In the genomic region with DNA sequence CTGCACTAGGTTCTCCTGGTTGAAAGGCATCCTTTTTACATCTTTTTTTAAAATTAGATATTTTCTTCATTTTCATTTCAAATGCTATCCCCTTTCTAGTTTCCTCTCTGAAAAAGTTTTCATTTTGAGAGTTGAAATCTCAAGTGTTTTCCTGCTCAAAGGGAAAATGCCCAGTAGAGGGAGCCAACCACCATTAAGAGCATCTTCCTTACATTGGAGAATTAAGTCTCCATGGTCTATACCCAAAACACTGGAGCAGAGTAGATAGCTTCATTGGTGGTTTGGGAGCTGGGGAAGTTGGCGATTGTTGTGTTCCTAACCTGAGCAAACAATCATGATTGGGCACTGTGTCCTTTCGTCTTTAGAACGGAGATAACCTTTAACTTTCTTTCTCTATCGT, we compare ENCODE assay signal across 8 mouse cellular contexts.
DNase-seq lines count a peak whose midpoint lies in the region; ATAC-seq lines count a peak whose summit lies in the region.

No protein-coding gene starts in this region.

- ATAC-seq in inflammation-experienced regulatory T-cells, adult 6 months = no peak

- peak; percentile 16 for DNase-seq in kidney, adult 18-20 months
- DNase-seq in kidney, adult 11 months = no peak
- peak; percentile 6 for DNase-seq in MN1 (ENCODE audit: low spot score)
- DNase-seq in cerebellum, adult 8-10 months = peak; percentile 46
- DNase-seq in kidney, postnatal 4 days = peak; percentile 28 to 44
- peak; percentile 26 for DNase-seq in right cerebral cortex, postnatal 14 days
- no peak for DNase-seq in heart, adult 11 months

Comparison
In these comparisons a context has a peak if more than half of its experiments do, and no peak if none do; other contexts are left out.
1. DNase-seq: peak in kidney, adult 18-20 months (single experiment), MN1 (single experiment), cerebellum, adult 8-10 months (single experiment), kidney, postnatal 4 days (2 of 2) and right cerebral cortex, postnatal 14 days (single experiment); none in kidney, adult 11 months (single experiment) and heart, adult 11 months (single experiment).